Mouse (Mus musculus) gastrocnemius, adult 18-20 months (tissue): ENCODE results near the gene Ypel5. TPM values are rescaled to one million over a fixed set of nuclear protein-coding genes. Genes with fewer than 3 reads are reported as not detected.

Experiments used
- total RNA-seq, 2 experiments: library from RNA; stranded (reverse); gene quantifications; 2 replicates each; pipeline ENCODE4 v1.2.3; 2021

The Ypel5 gene
- total RNA-seq, 2 experiments from 2014 or later = 30.2 to 30.7 TPM

Other genes with a start within 250 kb of the Ypel5 start
- gene Alk, start 231.8 kb upstream of the Ypel5 start, total RNA-seq = not detected
- gene Lbh, start 81.9 kb downstream of the Ypel5 start, total RNA-seq = 1 to 10 TPM; 4.2 to 8.4 TPM